17 mouse cellular contexts compared by ENCODE assay signal in genomic region chr11:67229166-67229565, GRCm38 (mm10). TPM values are rescaled to one million over a fixed set of nuclear protein-coding genes. Genes with fewer than 3 reads are reported as not detected.
DNase-seq lines count a peak whose midpoint lies in the region.
"Had no signal": no experiment of that assay in that cellular context is flagged by ENCODE, and none has a peak within 500 bp of the region (broad histone marks: within the 10 kb centered on the region; RNA-seq: fewer than 3 reads in every experiment).

No protein-coding gene starts in this region.

- intact Hi-C loops in left cerebral cortex, postnatal 4 days (cut with DNase I) = no loop called here
- intact Hi-C loops in left cerebral cortex, postnatal 25 days (cut with DNase I) = loop anchor here (2.0 kb wide), 2 partner anchors 64 to 104 kb away; no protein-coding TSS in a partner anchor

- peak; percentile 12 for DNase-seq in left cerebral cortex, adult 11 months (ENCODE audit: low spot score)
- no peak for DNase-seq in left cerebral cortex, postnatal 4 days
- peak; percentile 23 to 37 for DNase-seq in right cerebral cortex, adult 2 months (ENCODE audit: low spot score in 2 of 2)
- DNase-seq in right cerebral cortex, postnatal 14 days = no peak
- DNase-seq in left cerebral cortex, postnatal 25 days (ENCODE audit: low spot score in 2 of 2) = peak; percentile 30 to 86
- DNase-seq in adrenal gland, adult (ENCODE audit: inconsistent age in 2 of 2, low spot score in 1 of 2) = no peak
- DNase-seq in thymus, postnatal 4 days = no peak
- DNase-seq: cerebellum, adult 11-12 months; cerebellum, adult 9-10 months; cerebellum, postnatal 25 days; gastrocnemius, postnatal 14 days had no signal

RNA-seq across cellular contexts. Expression of gene Myh4, which starts 8.7 kb away (rescaled TPM):
- under 1 TPM; 0.28 to 0.34 TPM for total RNA-seq in left cerebral cortex, postnatal 4 days (2021)
- total RNA-seq in left cerebral cortex, postnatal 25 days (2021) = under 1 TPM; 0.21 to 0.25 TPM
- total RNA-seq: adrenal gland, adult 8-10 months; heart, postnatal 14 days; hematopoietic stem cell, adult 5-6 weeks; hindbrain, postnatal 0 days had no signal

RNA-seq across cellular contexts. Expression of gene Myh1, which starts 29.3 kb away (rescaled TPM):
- under 1 TPM; 0.30 to 0.32 TPM for total RNA-seq in left cerebral cortex, postnatal 4 days (2021)
- under 1 TPM; 0.09 to 0.25 TPM for total RNA-seq in left cerebral cortex, postnatal 25 days (2021)
- total RNA-seq: heart, adult 2 months; heart, postnatal 14 days; hematopoietic stem cell, adult 5-6 weeks had no signal

RNA-seq across cellular contexts. Expression of gene Myh8, which starts 47.8 kb away (rescaled TPM):
- total RNA-seq in left cerebral cortex, postnatal 4 days (2021) = under 1 TPM; 0.64 to 0.89 TPM
- total RNA-seq in left cerebral cortex, postnatal 25 days (2021) = under 1 TPM; 0.44 to 0.48 TPM
- total RNA-seq: adrenal gland, adult 8-10 months; heart, adult 2 months; hematopoietic stem cell, adult 5-6 weeks had no signal

RNA-seq across cellular contexts. Expression of gene Myh2, which starts 58.3 kb away (rescaled TPM):
- total RNA-seq in left cerebral cortex, postnatal 4 days (2021) = under 1 TPM; 0.48 to 0.56 TPM
- total RNA-seq in left cerebral cortex, postnatal 25 days (2021) = under 1 TPM; 0.50 to 0.57 TPM
- total RNA-seq: adrenal gland, adult 8-10 months; ES-E14; heart, adult 2 months; heart, postnatal 14 days; hematopoietic stem cell, adult 5-6 weeks had no signal

Comparison
In these comparisons a context has a peak if more than half of its experiments do, and no peak if none do; other contexts are left out.
1. DNase-seq: peak in left cerebral cortex, adult 11 months (single experiment), right cerebral cortex, adult 2 months (2 of 2) and left cerebral cortex, postnatal 25 days (2 of 2); none in left cerebral cortex, postnatal 4 days (single experiment), right cerebral cortex, postnatal 14 days (single experiment), adrenal gland, adult (0 of 2) and thymus, postnatal 4 days (single experiment).